Mouse (Mus musculus) forebrain, embryonic 13.5 days (tissue): Measurements from ENCODE around the gene Mme. TPM values are rescaled to one million over a fixed set of nuclear protein-coding genes. Genes with fewer than 3 reads are reported as not detected.

Experiments
- ATAC-seq: fragments of 200-750 bp; cut with Nextera tagmentation; 2 replicates; pipeline ENCODE4 v1.8.0; 2017
- H3K27ac ChIP-seq: fragments of 300-500 bp; sonication (generic); 2 replicates; pipeline ENCODE4 v1.5.1; 2015; ENCODE audit warnings: inconsistent platforms, mild to moderate bottlenecking, moderate library complexity
- H3K27me3 ChIP-seq: fragments of 300-500 bp; sonication (generic); 2 replicates; pipeline ENCODE4 v1.6.1; 2015; ENCODE audit warnings: mild to moderate bottlenecking, inconsistent platforms
- H3K36me3 ChIP-seq: fragments of 300-500 bp; sonication (generic); 2 replicates; pipeline ENCODE4 v1.6.1; 2015; ENCODE audit warnings: mild to moderate bottlenecking, inconsistent platforms; ENCODE audit not compliant: poor library complexity, severe bottlenecking
- H3K4me1 ChIP-seq: fragments of 300-500 bp; sonication (generic); 2 replicates; pipeline ENCODE4 v1.6.1; 2015; ENCODE audit warnings: inconsistent platforms
- H3K4me2 ChIP-seq: fragments of 300-500 bp; sonication (generic); 2 replicates; pipeline ENCODE4 v1.6.1; 2015; ENCODE audit warnings: inconsistent platforms, mild to moderate bottlenecking, moderate library complexity
- H3K4me3 ChIP-seq: fragments of 300-500 bp; sonication (generic); 2 replicates; pipeline ENCODE4 v1.5.1; 2015; ENCODE audit warnings: mild to moderate bottlenecking, inconsistent platforms
- H3K9ac ChIP-seq: fragments of 300-500 bp; sonication (generic); 2 replicates; pipeline ENCODE4 v1.6.1; 2015; ENCODE audit warnings: mild to moderate bottlenecking, inconsistent platforms
- H3K9me3 ChIP-seq: fragments of 300-500 bp; sonication (generic); replicated peaks from 2 replicates; pipeline ENCODE4 v1.6.1; 2016; ENCODE audit warnings: inconsistent platforms
- WGBS: fragments of 180-500 bp; shearing (Covaris S2); methylation state at CpG from one replicate; pipeline ENCODE4 v1.1.7; 2015; 5-methylcytosine and 5-hydroxymethylcytosine counted together
- polyA plus RNA-seq: library from polyadenylated mRNA; unstranded; fragments of >200 nt; fragmentation: Nextera tagmentation; extraction: Ambion mirVana; gene quantifications from 2 replicates; pipeline ENCODE4 v1.2.1, GENCODE M21; 2015

Gene Mme
- polyA plus RNA-seq, 1 experiment from 2014 or later: 1.6 TPM

DNA sequence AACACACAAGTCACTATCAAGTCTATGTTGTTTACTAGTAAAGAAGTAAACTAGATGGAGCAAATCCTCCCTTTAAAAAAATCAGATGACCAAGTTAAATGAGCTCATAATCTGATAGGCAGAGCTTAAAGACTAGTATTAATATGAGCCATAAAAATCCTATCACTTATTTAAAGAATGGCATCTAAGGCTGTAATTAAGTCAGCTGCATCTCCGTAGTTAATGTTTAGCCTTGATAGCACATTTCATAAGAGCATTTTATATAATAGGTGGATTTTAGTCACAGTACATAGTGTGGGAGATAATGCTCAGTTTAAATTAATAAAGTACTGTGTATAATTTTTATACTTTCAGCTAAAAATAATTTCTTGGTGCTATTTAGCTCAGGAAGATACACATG is 118.2 kb downstream of the Mme start:
- Histone ChIP-seq H3K36me3 (no peaks in the 10 kb centered on the region), H3K4me2 (no peak overlapping the region), H3K27me3 (no peaks in the 10 kb centered on the region), H3K9ac (no peak overlapping the region), H3K4me1 (no peaks in the 10 kb centered on the region), H3K4me3 (no peak overlapping the region), H3K9me3 (no peaks in the 10 kb centered on the region), H3K27ac (no peak overlapping the region)
- no peak for ATAC-seq
- WGBS: 93% methylated on average over 1 of the region's 1 CpGs

DNA sequence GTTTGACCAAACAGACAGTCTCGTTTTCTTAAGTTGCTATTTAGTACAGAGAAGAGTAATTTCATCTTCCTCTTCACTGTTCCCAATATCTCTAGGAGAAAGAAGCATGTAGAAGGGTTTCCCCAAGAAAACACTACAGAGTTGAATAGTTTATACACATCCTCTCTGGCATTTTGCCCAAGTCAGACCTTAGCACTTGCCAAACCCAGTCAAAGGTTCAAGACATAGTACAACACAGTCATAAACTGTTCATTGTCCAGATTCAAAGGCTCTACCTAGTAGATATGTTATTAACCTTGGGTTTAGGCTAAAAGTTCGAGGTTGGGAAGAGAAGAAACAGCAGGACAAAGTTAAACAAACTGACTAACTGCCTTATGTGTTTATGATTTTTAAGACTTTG is 143.7 kb downstream of the Mme start:
- Histone ChIP-seq H3K9ac (no peak overlapping the region), H3K4me2 (no peak overlapping the region), H3K36me3 (no peaks in the 10 kb centered on the region), H3K9me3 (no peaks in the 10 kb centered on the region), H3K4me3 (no peak overlapping the region), H3K27ac (no peak overlapping the region), H3K4me1 (no peaks in the 10 kb centered on the region), H3K27me3 (no peaks in the 10 kb centered on the region)
- 64% methylated on average over 2 of the region's 2 CpGs for WGBS
- no peak for ATAC-seq

DNA sequence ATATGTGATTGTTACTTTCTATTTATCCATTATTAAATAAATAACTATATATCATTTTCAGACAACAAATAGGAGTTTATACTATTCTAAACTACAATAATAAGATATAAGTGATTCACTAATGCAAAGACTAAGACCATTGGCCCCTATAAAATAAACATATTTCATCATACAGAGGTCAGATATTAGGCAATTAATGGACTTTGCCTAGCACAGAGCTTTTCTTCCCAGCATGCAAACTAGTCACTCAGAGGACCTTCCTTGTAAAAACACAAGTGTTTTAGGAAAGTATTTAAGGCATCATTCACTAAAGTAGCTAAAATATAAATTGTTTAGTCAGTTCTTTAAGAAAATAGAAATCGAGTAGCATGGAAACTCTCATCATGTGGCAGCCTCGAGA is 149.4 kb downstream of the Mme start:
- ATAC-seq: no peak
- H3K27ac ChIP-seq: no peak overlapping the region
- H3K4me1 ChIP-seq: no peaks in the 10 kb centered on the region
- no peaks in the 10 kb centered on the region for H3K9me3 ChIP-seq
- H3K4me2 ChIP-seq: no peak overlapping the region
- 87% methylated on average over 2 of the region's 2 CpGs for WGBS
- H3K9ac ChIP-seq: no peak overlapping the region
- no peaks in the 10 kb centered on the region for H3K36me3 ChIP-seq
- H3K27me3 ChIP-seq: no peaks in the 10 kb centered on the region
- no peak overlapping the region for H3K4me3 ChIP-seq

DNA sequence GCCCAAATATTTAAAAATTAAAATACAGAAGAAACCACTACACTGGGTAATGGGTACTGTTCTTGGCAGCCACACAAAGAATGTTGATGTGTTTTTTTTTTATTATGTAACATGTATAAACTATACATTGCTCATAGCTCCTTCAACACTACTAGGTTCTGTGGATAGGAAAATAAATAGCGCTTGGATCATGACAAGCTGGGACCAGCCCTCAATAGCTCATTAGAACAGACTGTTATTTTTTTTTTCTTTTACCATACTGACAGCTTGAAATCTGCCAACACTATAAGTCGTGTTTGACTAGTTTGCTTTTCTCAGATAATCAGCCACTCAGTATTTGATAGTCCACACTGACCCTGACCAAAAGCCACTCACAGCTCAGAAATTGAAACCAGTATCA is 150.0 kb downstream of the Mme start:
- Histone ChIP-seq H3K9ac (no peak overlapping the region), H3K27me3 (no peaks in the 10 kb centered on the region), H3K27ac (no peak overlapping the region), H3K9me3 (no peaks in the 10 kb centered on the region), H3K4me3 (no peak overlapping the region), H3K36me3 (no peaks in the 10 kb centered on the region), H3K4me2 (no peak overlapping the region), H3K4me1 (no peaks in the 10 kb centered on the region)
- no peak for ATAC-seq
- WGBS: 78% methylated on average over 2 of the region's 2 CpGs

DNA sequence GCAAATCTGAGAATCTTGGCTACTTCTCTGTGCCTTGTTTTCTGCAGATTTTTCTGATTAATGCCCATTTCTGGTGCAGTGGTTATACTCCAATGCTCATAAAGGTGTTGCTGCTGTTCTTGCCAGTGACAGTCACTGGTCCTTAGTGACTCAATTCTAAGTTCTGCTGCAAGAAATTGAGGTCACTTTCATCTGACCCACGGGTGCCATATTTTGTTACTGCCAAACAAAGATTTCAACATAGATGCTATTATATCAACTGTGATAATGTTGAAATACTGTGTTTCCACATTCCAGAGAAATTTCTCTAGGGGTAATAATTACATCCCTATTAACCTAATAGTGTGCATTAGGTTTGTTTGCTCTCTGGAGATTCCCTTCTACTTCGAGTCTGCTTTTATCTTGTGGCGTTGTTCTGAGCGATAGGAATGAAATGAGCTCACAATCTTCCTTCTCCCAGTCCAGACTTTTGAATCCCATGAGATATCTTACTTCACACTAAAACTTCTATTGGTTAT is 153.1 kb downstream of the Mme start:
- no peak overlapping the region for H3K27ac ChIP-seq
- 92% methylated on average over 4 of the region's 4 CpGs for WGBS
- H3K4me2 ChIP-seq: no peak overlapping the region
- no peaks in the 10 kb centered on the region for H3K27me3 ChIP-seq
- H3K4me3 ChIP-seq: no peak overlapping the region
- no peak overlapping the region for H3K9ac ChIP-seq
- no peaks in the 10 kb centered on the region for H3K36me3 ChIP-seq
- no peaks in the 10 kb centered on the region for H3K4me1 ChIP-seq
- no peak for ATAC-seq
- no peaks in the 10 kb centered on the region for H3K9me3 ChIP-seq

DNA sequence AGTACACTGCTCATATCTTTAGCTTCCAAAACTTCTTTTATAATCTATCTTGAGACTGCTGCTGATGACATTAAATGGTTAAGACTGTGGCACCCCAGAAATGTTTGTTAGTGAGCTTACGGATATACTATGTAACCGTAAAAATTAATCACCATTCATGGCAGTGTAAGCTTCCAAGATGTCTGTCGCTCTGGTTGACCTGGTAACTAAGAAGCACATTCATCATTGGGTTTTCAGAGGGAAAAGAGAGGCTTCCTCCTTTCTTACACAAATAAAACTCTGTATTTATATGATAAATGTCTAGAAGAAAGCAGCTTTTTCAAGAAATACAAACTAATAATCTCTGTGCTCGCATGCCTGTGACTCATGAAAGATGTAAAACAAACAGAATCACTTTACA is 156.8 kb downstream of the Mme start:
- Histone ChIP-seq H3K4me1 (no peaks in the 10 kb centered on the region), H3K36me3 (no peaks in the 10 kb centered on the region), H3K4me3 (no peak overlapping the region), H3K9ac (no peak overlapping the region), H3K27me3 (no peaks in the 10 kb centered on the region), H3K4me2 (no peak overlapping the region), H3K27ac (no peak overlapping the region), H3K9me3 (no peaks in the 10 kb centered on the region)
- 85% methylated on average over 4 of the region's 4 CpGs for WGBS
- ATAC-seq: no peak

DNA sequence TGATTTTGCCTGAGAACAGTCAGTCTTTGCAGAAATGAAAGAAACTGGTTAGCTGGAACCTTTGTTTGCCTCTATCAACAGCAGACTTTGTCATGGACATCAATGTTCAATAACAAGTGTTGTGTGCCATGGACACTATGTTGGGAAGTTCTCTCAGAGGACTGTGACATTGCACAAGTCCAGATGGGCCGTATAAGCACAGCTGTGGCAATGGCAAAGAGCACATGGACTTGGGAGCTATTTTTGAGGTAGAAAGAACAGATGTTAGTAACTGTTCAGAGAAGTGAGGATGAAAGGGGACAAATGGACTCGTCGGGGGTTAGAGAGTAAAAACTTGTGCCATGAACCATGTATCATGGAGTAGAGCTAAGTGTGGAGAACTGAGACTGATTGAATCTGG is 165.1 kb downstream of the Mme start:
- ATAC-seq: no peak
- H3K36me3 ChIP-seq: no peaks in the 10 kb centered on the region
- WGBS: 87% methylated on average over 3 of the region's 3 CpGs

DNA sequence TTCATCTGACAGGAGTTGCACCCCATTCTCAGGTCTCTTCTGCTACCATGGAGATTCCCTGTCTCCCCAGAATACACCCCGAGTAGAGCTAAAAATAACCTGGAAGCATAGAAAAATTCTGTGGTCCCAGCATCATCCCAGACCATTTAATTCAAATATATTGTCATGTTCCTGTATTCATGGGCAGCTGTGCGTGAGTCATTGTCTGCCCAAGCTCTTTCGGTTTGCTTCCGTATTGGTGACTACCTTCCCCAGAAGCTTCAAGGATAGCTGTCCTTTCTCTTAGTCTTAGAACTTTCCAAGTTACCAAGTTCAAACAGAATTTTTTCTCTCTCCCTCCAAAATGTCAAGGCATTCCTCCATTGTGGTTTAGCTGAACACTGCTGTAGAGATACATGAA is 169.7 kb downstream of the Mme start:
- ATAC-seq: no peak
- Histone ChIP-seq H3K4me2 (no peak overlapping the region), H3K36me3 (no peaks in the 10 kb centered on the region), H3K27me3 (no peaks in the 10 kb centered on the region), H3K4me3 (no peak overlapping the region), H3K9me3 (no peaks in the 10 kb centered on the region), H3K9ac (no peak overlapping the region), H3K4me1 (no peaks in the 10 kb centered on the region), H3K27ac (no peak overlapping the region)
- WGBS: 91% methylated on average over 4 of the region's 4 CpGs

More for the DNA sequence above, 165.1 kb downstream of the Mme start:
- no peak overlapping the region for H3K4me3 ChIP-seq
- no peaks in the 10 kb centered on the region for H3K4me1 ChIP-seq
- no peaks in the 10 kb centered on the region for H3K27me3 ChIP-seq
- no peak overlapping the region for H3K9ac ChIP-seq
- H3K27ac ChIP-seq: no peak overlapping the region
- no peaks in the 10 kb centered on the region for H3K9me3 ChIP-seq
- no peak overlapping the region for H3K4me2 ChIP-seq

DNA sequence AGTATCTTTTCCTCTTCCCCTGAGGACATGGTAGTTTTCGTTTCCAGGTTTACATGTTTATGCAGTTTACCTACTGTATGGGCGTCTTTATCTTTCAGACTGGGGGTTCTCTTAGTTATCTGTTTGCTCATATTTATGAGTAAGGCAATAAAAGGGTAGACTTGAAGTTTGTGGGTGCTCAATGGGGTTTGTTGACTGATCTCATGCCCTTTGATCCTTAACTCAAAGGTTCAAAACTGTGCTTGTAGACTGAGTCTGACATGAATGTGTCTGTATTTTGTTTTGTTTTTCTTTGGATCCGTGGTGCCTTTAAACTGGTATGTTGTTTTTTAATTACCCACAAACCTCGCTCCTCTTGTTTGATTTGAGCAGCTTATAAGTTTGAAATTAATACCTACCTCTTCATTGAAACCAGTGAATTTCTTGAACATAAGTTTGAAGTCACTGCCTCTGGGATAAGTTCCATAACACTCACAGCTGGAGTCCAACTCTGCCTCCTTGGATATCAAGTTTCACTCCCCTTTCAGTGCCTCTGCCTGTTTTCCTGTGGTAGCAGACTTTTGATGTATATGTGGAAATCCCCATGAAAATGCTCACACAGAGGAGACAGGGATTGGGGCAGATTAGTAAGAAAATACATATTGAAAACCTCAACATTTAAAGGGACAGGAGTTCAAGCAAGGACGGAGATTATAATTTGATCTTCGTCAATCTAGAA is 171.0 kb downstream of the Mme start:
- ATAC-seq: no peak
- Histone ChIP-seq H3K36me3 (no peaks in the 10 kb centered on the region), H3K9me3 (no peaks in the 10 kb centered on the region), H3K9ac (no peak overlapping the region), H3K4me1 (no peaks in the 10 kb centered on the region), H3K27ac (no peak overlapping the region), H3K4me3 (no peak overlapping the region), H3K27me3 (no peaks in the 10 kb centered on the region), H3K4me2 (no peak overlapping the region)
- 75% methylated on average over 6 of the region's 6 CpGs for WGBS

DNA sequence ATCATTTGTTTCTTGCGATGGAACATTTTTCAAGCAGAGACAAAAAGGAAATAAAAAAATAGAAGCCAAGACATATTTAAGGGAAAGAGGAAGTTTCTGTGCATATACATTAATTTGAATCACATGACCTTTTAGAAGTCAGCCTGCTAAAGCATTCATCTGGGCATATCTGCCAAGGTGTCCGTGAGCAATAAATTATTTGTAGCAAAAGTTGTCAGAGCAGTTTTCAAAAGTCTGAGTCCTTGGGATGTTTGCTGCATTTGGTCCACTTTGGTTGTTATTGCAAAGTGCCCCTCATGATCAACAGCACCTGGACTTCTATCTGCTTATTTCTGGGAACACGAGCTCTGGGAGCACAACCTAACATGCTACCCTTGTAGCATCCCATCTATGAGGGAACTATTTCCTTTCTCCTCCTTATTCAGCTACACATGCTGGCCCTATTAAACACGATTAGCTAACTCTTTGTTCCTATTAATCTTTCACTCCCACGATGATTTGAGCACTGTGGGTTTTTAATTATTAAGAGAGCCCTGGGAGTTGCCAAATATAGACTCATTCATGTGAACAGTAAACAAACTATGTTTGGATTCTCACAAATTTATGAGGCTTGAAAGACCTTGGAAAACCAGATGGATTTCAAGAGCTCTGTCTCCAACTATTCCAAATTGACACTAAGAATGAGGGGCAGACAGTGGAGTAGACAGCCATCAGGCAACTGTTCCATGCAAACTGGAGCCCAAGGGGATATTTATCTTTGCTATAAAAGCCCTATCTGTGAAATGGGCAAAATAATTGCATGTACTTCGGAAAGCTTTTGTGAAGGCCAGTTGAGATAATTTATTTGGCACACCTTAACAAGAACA is 171.9 kb downstream of the Mme start:
- peak; percentile 81 for ATAC-seq
- Histone ChIP-seq H3K9ac (no peak overlapping the region), H3K4me3 (no peak overlapping the region), H3K9me3 (no peaks in the 10 kb centered on the region), H3K4me2 (no peak overlapping the region), H3K27me3 (no peaks in the 10 kb centered on the region), H3K36me3 (no peaks in the 10 kb centered on the region), H3K4me1 (no peaks in the 10 kb centered on the region), H3K27ac (no peak overlapping the region)
- WGBS: 67% methylated on average over 6 of the region's 6 CpGs

DNA sequence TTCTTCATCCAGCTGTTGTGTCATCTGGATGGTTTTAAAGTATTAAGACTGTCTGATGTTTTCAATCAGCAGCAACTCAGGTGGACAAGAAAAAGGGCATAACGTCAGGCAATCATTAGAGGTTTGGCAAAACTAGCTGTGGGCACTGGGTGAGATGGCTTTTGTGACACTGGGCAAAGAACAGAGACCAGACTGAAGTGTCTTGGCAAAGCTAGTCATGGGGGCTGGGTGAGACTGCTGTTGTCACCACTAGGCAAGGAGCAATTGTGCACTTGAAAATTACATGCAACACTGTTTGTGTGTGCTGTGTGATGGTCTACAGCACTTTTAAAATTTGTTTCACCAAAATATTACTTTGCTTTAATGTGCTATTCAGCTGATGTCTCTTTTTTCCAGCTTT is 175.9 kb downstream of the Mme start:
- Histone ChIP-seq H3K4me2 (no peak overlapping the region), H3K36me3 (no peaks in the 10 kb centered on the region), H3K9ac (no peak overlapping the region), H3K9me3 (no peaks in the 10 kb centered on the region), H3K27me3 (no peaks in the 10 kb centered on the region), H3K4me1 (no peaks in the 10 kb centered on the region), H3K27ac (no peak overlapping the region), H3K4me3 (no peak overlapping the region)
- 86% methylated on average over 1 of the region's 1 CpGs for WGBS
- no peak for ATAC-seq

DNA sequence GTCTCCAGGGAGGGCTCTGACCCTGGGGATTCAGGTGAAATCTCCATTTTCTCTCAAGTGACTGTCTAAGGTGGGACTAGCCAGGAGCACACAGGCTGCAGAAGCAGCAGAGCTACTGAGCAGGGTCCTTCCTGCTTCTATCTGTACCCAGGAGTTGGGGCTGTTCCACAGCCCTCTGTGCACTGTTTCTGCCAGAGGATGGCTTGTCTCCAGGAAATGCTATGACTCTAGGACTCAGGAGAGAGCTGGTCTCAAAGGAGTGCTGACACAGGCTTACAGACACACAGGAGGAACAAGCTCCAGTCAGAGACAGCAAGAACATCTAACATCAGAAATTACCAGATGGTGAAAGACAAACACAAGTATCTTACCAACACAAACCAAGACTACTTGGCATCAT is 176.4 kb downstream of the Mme start:
- no peak for ATAC-seq
- Histone ChIP-seq H3K27ac (no peak overlapping the region), H3K27me3 (no peaks in the 10 kb centered on the region), H3K9me3 (no peaks in the 10 kb centered on the region), H3K36me3 (no peaks in the 10 kb centered on the region), H3K4me1 (no peaks in the 10 kb centered on the region), H3K9ac (no peak overlapping the region), H3K4me3 (no peak overlapping the region), H3K4me2 (no peak overlapping the region)
